Mouse (Mus musculus): ENCODE measurements around the gene Zfp664. TPM values are rescaled to one million over a fixed set of nuclear protein-coding genes. Genes with fewer than 3 reads are reported as not detected.

The Zfp664 gene
- total RNA-seq (2021), result 10 to 100 TPM; 17.0 to 21.8 TPM
- long read RNA-seq, experiment 1, full-length matches to known transcripts, result 2 of 11 reads
- long read RNA-seq, experiment 1, partial matches to known transcripts, result 0 of 11 reads
- long read RNA-seq, experiment 1, other reads (novel, unspliced or antisense), result 9 of 11 reads
- long read RNA-seq, experiment 2, full-length matches to known transcripts, result 7 of 19 reads
- long read RNA-seq, experiment 2, partial matches to known transcripts, result 0 of 19 reads
- long read RNA-seq, experiment 2, other reads (novel, unspliced or antisense), result 12 of 19 reads

DNA sequence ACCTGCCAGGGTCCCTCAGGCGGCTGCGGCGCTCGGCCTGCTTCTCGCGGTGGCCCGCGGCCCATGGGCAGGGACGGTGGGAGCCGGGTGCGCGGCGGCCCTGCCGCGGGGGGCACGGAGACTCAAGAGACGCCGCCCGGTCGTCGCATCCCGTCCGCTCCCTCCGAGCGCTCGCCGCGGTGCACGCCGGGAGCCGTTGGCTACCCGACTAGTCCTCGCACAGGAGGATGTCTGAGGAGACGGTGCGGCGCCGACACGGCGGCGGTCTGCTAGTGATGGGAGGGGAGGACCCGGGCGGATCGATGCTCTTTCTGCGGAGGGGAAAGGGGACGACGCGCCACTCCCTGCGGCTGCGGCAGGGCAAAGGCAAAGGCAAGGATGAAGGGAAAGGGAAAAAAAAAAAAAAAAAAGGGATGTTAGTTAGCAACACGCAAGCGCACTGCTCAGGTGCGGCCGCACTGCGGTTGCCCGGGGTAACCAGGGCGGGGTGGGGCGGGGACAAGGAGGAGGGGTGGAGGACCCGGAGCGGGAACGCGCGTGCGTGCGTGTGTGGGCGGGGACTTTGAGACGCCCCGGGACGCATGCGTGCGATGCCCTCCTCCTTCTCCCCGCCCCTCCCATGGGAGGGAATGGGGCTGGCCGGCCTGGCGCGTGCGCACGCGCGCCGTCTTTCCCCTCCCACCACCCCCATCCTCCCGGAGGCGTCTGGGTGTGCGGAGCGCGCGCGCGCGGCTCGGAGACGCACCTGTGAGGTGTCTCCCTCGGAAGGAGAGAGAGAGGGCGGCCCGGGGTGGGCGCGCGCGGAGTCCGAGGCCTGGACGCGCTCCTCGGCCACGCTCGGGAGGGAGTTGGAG, at the start of gene Zfp664, which contains the start of gene Ccdc92:
TSS of gene Zfp664 (plus strand) at position 679 of the 854 bp plus-strand sequence.
TSS of gene Ccdc92 (minus strand) at position 412 of the 854 bp plus-strand sequence.
- Histone ChIP-seq H3K4me3 (peak within 1 kb of the TSS; percentile 95), H3K27ac (peak within 1 kb of the TSS; percentile 77)
- peak; percentile 99 for DNase-seq
- no peak for TF ChIP-seq CTCF (IDR thresholded peaks at IDR 0.05)
- intact Hi-C loops (cut with DNase I), result loop anchor here (10.0 kb wide), 1 partner anchor 437 kb away; the partner anchor contains the start of gene Sbno1

DNA sequence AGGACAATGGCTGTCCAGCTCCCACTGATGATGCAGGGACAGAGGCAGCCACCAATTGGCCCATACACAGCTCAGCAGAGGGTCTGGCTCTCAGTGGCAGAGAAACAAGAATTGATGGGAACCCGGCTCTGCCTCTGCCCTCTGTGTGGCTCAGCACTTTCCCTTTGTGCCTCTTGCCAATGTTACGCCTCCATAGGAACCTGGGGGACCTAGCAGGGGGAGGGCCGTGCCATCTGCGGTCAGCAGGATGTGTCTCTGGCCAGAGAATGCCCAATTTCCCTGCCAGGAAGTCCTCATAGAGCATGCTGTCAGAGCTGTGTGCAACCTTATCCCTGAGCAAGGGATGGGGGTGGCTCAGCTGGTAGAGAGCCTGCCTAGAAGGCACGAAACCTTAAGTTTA, 47.7 kb upstream of the Zfp664 start:
- intact Hi-C loops (cut with DNase I), result no loop called here
- DNase-seq, result no peak
- Histone ChIP-seq H3K4me3 (no peak overlapping the region), H3K27ac (no peak overlapping the region)
- no peak for TF ChIP-seq CTCF (IDR thresholded peaks at IDR 0.05)

GRCm38 (mm10) chr5:124817050-124817449, 45.4 kb upstream of the Zfp664 start:
- intact Hi-C loops (cut with DNase I), result no loop called here
- no peak overlapping the region for H3K4me3 ChIP-seq
- DNase-seq, result no peak
- no peak overlapping the region for H3K27ac ChIP-seq
- no peak for TF ChIP-seq CTCF (IDR thresholded peaks at IDR 0.05)

GRCm38 (mm10) chr5:124822128-124822894, 40.2 kb upstream of the Zfp664 start:
- TF ChIP-seq CTCF (IDR thresholded peaks at IDR 0.05), result no peak
- Histone ChIP-seq H3K4me3 (no peak overlapping the region), H3K27ac (no peak overlapping the region)
- DNase-seq, result no peak
- intact Hi-C loops (cut with DNase I), result no loop called here

GRCm38 (mm10) chr5:124830331-124830730, 32.2 kb upstream of the Zfp664 start:
- TF ChIP-seq CTCF (IDR thresholded peaks at IDR 0.05), result no peak
- intact Hi-C loops (cut with DNase I), result no loop called here
- DNase-seq, result no peak

DNA sequence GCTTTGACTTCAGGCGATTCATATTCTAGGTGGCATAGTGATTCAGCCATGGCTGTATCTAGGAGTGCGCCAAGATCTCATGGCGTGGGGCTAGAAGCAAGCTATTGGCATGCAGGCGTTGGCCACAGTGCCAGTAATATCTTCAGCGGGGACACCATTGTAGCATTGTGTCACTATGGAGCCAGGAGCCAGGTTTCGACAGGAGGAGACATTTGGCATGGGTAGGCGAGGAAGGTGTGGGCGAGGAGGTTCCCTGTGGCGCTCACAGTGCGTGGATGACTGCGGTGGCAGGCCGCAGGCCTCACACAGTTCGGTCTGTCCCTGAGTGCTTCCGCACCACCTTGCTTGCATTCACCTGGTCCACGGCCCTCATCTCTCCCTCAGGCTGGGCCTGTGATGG, 27.3 kb upstream of the Zfp664 start:
- no peak for TF ChIP-seq CTCF (IDR thresholded peaks at IDR 0.05)
- no peak for DNase-seq
- intact Hi-C loops (cut with DNase I), result no loop called here
- Histone ChIP-seq H3K4me3 (no peak overlapping the region), H3K27ac (no peak overlapping the region)

More at GRCm38 (mm10) chr5:124830331-124830730, 32.2 kb upstream of the Zfp664 start:
- Histone ChIP-seq H3K4me3 (no peak overlapping the region), H3K27ac (no peak overlapping the region)

GRCm38 (mm10) chr5:124836075-124836474, 26.4 kb upstream of the Zfp664 start:
- intact Hi-C loops (cut with DNase I), result no loop called here
- no peak overlapping the region for H3K4me3 ChIP-seq
- no peak overlapping the region for H3K27ac ChIP-seq

GRCm38 (mm10) chr5:124836621-124837020, 25.9 kb upstream of the Zfp664 start:
- no peak for TF ChIP-seq CTCF (IDR thresholded peaks at IDR 0.05)
- intact Hi-C loops (cut with DNase I), result no loop called here

More at GRCm38 (mm10) chr5:124836075-124836474, 26.4 kb upstream of the Zfp664 start:
- no peak for TF ChIP-seq CTCF (IDR thresholded peaks at IDR 0.05)
- DNase-seq, result no peak

GRCm38 (mm10) chr5:124840202-124840601, 22.3 kb upstream of the Zfp664 start:
- intact Hi-C loops (cut with DNase I), result no loop called here
- no peak overlapping the region for H3K27ac ChIP-seq
- TF ChIP-seq CTCF (IDR thresholded peaks at IDR 0.05), result no peak
- H3K4me3 ChIP-seq, result no peak overlapping the region
- no peak for DNase-seq

More at GRCm38 (mm10) chr5:124836621-124837020, 25.9 kb upstream of the Zfp664 start:
- Histone ChIP-seq H3K4me3 (no peak overlapping the region), H3K27ac (no peak overlapping the region)
- DNase-seq, result no peak

- no peak overlapping the region for H3K27ac ChIP-seq
- no peak overlapping the region for H3K4me3 ChIP-seq
- no peak for DNase-seq
- TF ChIP-seq CTCF (IDR thresholded peaks at IDR 0.05), result no peak
- intact Hi-C loops (cut with DNase I), result no loop called here
Measured at GRCm38 (mm10) chr5:124840669-124841068, 21.8 kb upstream of the Zfp664 start.

GRCm38 (mm10) chr5:124843386-124843785, 19.1 kb upstream of the Zfp664 start:
- no peak for TF ChIP-seq CTCF (IDR thresholded peaks at IDR 0.05)
- intact Hi-C loops (cut with DNase I), result no loop called here
- no peak overlapping the region for H3K27ac ChIP-seq
- H3K4me3 ChIP-seq, result no peak overlapping the region
- DNase-seq, result peak; percentile 39

DNA sequence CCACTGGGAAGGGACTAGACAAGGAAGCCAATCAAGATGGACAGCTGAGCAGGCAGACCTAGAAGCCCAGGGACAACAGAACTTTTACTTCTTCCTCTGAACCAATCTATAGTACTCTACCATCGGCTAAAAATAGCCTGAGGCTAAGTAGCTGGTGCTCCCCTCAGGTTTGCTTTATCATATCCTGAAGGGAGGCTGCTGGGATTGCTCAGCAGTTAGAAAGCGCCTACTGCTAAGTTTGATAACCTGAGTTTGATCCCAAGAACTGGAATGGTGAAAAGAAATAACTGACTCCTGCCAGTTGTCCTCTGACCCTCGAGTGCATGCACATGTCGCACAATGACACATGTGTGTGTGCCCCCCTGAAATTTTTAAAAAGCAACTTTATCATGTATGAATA, 17.6 kb upstream of the Zfp664 start:
- no peak for TF ChIP-seq CTCF (IDR thresholded peaks at IDR 0.05)
- Histone ChIP-seq H3K27ac (no peak overlapping the region), H3K4me3 (no peak overlapping the region)
- intact Hi-C loops (cut with DNase I), result no loop called here
- DNase-seq, result no peak

Measured in gastrocnemius, adult 2 months (tissue).